Mouse (Mus musculus) right cerebral cortex, postnatal 36 days (tissue): Measurements from ENCODE around the gene Rps8.
"Not testable (repeated sequence)": the region's sequence is repeated elsewhere in the genome, so short reads cannot be mapped to it uniquely, and the experiment has no call there.

ENCODE experiments used
- DNase-seq, 2 experiments: peaks; one replicate each; pipeline ENCODE4 v3.0.0; 2022; ENCODE audit warnings: low spot score in 2 of 2, mixed read lengths in 1 of 2

Gene Rps8

GRCm38 (mm10) chr4:117155792-117156355 is at the start of gene Rps8:
TSS of gene Rps8 (minus strand) at chr4:117156243.
- DNase-seq: peak; percentile 73 to 80

- DNase-seq: no peak
These were observed 46.9 kb upstream of the Rps8 start for GRCm38 (mm10) chr4:117202992-117203354.

- no peak for DNase-seq
These were observed 46.3 kb upstream of the Rps8 start for GRCm38 (mm10) chr4:117202046-117202991.

- DNase-seq: no peak
These were observed 35.8 kb upstream of the Rps8 start for GRCm38 (mm10) chr4:117191804-117192203.

- no peak for DNase-seq
These were observed 34.6 kb upstream of the Rps8 start for GRCm38 (mm10) chr4:117190660-117191059.

GRCm38 (mm10) chr4:117189856-117190543 is 34.0 kb upstream of the Rps8 start:
- DNase-seq: no peak

GRCm38 (mm10) chr4:117189382-117189855 is 33.4 kb upstream of the Rps8 start:
- DNase-seq: peak; percentile 62 to 71

GRCm38 (mm10) chr4:117188969-117189368 is 32.9 kb upstream of the Rps8 start:
- no peak for DNase-seq

- DNase-seq: not testable (repeated sequence)
These were observed 26.7 kb upstream of the Rps8 start for GRCm38 (mm10) chr4:117182759-117183096.

GRCm38 (mm10) chr4:117181863-117182758 is 26.1 kb upstream of the Rps8 start, which contains the start of gene Kif2c:
TSS of gene Kif2c (minus strand) at chr4:117182639.
- peak; percentile 91 for DNase-seq

- no peak for DNase-seq
These were observed 13.9 kb upstream of the Rps8 start for GRCm38 (mm10) chr4:117169936-117170335.

- DNase-seq: no peak
These were observed 5.1 kb upstream of the Rps8 start for GRCm38 (mm10) chr4:117161183-117161582.

GRCm38 (mm10) chr4:117159666-117160065 is 3.6 kb upstream of the Rps8 start:
- no peak for DNase-seq

GRCm38 (mm10) chr4:117156372-117156771 is 329 bp upstream of the Rps8 start:
- DNase-seq: no peak

GRCm38 (mm10) chr4:117155020-117155791 is 837 bp downstream of the Rps8 start:
- no peak for DNase-seq

GRCm38 (mm10) chr4:117152714-117153113 is 3.3 kb downstream of the Rps8 start:
- DNase-seq: no peak

GRCm38 (mm10) chr4:117151416-117151815 is 4.6 kb downstream of the Rps8 start:
- no peak for DNase-seq

GRCm38 (mm10) chr4:117150212-117150733 is 5.8 kb downstream of the Rps8 start:
- DNase-seq: no peak

- DNase-seq: no peak
These were observed 6.5 kb downstream of the Rps8 start for GRCm38 (mm10) chr4:117149291-117150211.
